Mouse (Mus musculus): ENCODE results near the gene Olfr1497. TPM values are rescaled to one million over a fixed set of nuclear protein-coding genes. Genes with fewer than 3 reads are reported as not detected.

Olfr1497 gene
- total and polyA plus RNA-seq, 3 experiments, result not detected

DNA sequence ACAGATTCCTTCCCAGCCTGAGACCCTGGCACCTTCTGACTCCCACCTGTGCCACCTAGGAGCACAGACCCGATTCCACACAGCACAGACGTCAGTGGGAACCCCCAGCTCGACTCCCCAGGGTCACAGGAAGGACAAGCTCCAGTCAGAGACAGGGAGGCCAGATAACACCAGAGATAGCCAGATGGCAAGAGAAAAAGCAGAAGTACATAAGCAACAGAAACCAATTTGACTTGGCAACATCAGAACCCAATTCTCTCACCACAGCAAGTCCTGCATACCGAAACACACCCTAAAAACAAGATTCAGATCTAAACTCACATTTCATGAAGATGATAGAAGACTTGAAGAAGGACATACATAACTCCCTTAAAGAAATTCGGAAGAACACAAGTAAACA is 22.8 kb upstream of the Olfr1497 start:
- Histone ChIP-seq H3K4me3 (replicated peaks in 1 of 3; ENCODE audit: low read depth in 2 of 3, low read length in 2 of 3, poor library complexity in 1 of 3) (no peak overlapping the region), H3K79me2 (replicated peaks; ENCODE audit: control insufficient read depth, extremely low read depth, insufficient read depth, poor library complexity, severe bottlenecking) (no peaks in the 10 kb centered on the region), H3K36me3 (replicated peaks in 1 of 2; ENCODE audit: control insufficient read depth in 1 of 2, insufficient read depth in 1 of 2, low read length in 1 of 2) (no peaks in the 10 kb centered on the region), H3K9ac (ENCODE audit: insufficient read depth, low read depth) (no peak overlapping the region), H3K27me3 (replicated peaks) (no peaks in the 10 kb centered on the region), H3K4me1 (ENCODE audit: control insufficient read depth in 1 of 2, insufficient read depth in 2 of 2) (peaks cover 0 to 5% of the 10 kb centered on the region in 2 experiments; a peak in 1 of 4 replicates), H3K9me3 (replicated peaks; ENCODE audit: low read length) (no peaks in the 10 kb centered on the region), H3K27ac (ENCODE audit: insufficient read depth, low read depth) (no peak overlapping the region), H3K4me2 (ENCODE audit: insufficient read depth, low read depth, poor library complexity, severe bottlenecking) (no peak overlapping the region)
- in situ Hi-C loops (cut with MboI; ENCODE audit: low pct_ligation_motif_present, low pct_unique_long_range_greater_than_20kb, low sequenced_read_pairs), result no loop called here
- peak; percentile 31 for DNase-seq (ENCODE audit: extremely low read depth)
- dilution Hi-C loops (cut with MboI; ENCODE audit: extremely low pct_ligation_motif_present, extremely low pct_unique_long_range_greater_than_20kb, low sequenced_read_pairs), result no loop called here
- TF ChIP-seq TCF12 (IDR thresholded peaks at IDR 0.05; ENCODE audit: low read depth, low read length) (no peak), MAFK (IDR thresholded peaks at IDR 0.05; ENCODE audit: insufficient replicate concordance, low read length) (no peak)

DNA sequence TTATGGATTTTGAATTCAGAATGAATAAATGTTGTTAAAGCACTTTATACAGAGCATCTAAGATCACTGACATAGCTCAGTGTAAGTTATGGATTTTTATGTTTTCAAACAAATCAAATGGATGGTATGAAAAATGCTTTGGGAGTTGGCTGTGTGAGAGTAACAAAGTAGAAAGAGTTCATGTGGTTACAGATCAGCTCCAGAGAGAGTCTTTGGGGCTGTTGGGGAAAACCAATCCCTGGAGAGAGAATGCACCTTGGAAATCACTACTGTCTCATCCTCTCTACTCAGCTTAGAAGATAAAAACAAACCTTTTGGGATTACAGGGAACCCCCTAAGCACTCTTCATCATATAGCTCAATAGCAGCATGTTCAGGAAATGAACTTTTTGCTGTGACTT is 21.3 kb upstream of the Olfr1497 start, which contains the start of gene Olfr1499:
Gene Olfr1499, minus strand, starts transcription at position 101 of the 400 bp plus-strand sequence.
- DNase-seq (ENCODE audit: extremely low read depth), result no peak
- Histone ChIP-seq H3K4me2 (ENCODE audit: insufficient read depth, low read depth, poor library complexity, severe bottlenecking) (no peak within 1 kb of the TSS), H3K9ac (ENCODE audit: insufficient read depth, low read depth) (no peak within 1 kb of the TSS), H3K27me3 (replicated peaks) (no peaks in the 10 kb centered on the region), H3K36me3 (replicated peaks in 1 of 2; ENCODE audit: control insufficient read depth in 1 of 2, insufficient read depth in 1 of 2, low read length in 1 of 2) (no peaks in the 10 kb centered on the region), H3K79me2 (replicated peaks; ENCODE audit: control insufficient read depth, extremely low read depth, insufficient read depth, poor library complexity, severe bottlenecking) (no peaks in the 10 kb centered on the region), H3K4me3 (replicated peaks in 1 of 3; ENCODE audit: low read depth in 2 of 3, low read length in 2 of 3, poor library complexity in 1 of 3) (no peak within 1 kb of the TSS), H3K27ac (ENCODE audit: insufficient read depth, low read depth) (no peak within 1 kb of the TSS), H3K4me1 (ENCODE audit: control insufficient read depth in 1 of 2, insufficient read depth in 2 of 2) (peaks cover 0 to 5% of the 10 kb centered on the region in 2 experiments; a peak in 1 of 4 replicates), H3K9me3 (replicated peaks; ENCODE audit: low read length) (no peaks in the 10 kb centered on the region)
- dilution Hi-C loops (cut with MboI; ENCODE audit: extremely low pct_ligation_motif_present, extremely low pct_unique_long_range_greater_than_20kb, low sequenced_read_pairs) (no loop called here), in situ Hi-C loops (cut with MboI; ENCODE audit: low pct_ligation_motif_present, low pct_unique_long_range_greater_than_20kb, low sequenced_read_pairs) (no loop called here)
- TF ChIP-seq ETS1 (conservative IDR thresholded peaks at IDR 0.05; ENCODE audit: low read depth, low read length), result no peak
- no peak for TF ChIP-seq ZC3H11A (IDR thresholded peaks at IDR 0.05; ENCODE audit: low read depth, low read length)

DNA sequence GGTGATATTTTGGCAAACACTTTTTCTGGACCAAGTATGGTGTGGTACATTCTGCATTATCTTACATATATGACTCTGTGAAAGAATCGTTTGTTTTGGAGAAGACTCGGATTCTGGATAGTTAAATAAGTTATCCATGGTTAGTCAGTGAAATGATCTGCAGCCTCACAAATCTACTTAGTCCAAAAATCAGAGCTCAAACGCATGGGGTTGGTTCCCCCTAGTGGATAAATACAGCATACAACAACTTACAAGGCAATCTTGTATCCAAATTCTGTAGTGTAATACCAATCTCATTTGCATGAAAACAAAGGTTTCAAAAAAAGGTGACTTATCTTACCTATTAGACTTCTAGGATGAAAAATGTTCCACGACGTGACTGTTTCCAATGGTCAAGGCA is 20.8 kb upstream of the Olfr1497 start:
- TF ChIP-seq RAD21 (IDR thresholded peaks at IDR 0.05; ENCODE audit: low read depth, low read length), result peak; percentile 76
- TF ChIP-seq MYC (IDR thresholded peaks at IDR 0.05; ENCODE audit: low read depth, low read length), result no peak
- no peak for TF ChIP-seq ZKSCAN1 (IDR thresholded peaks at IDR 0.05; ENCODE audit: borderline replicate concordance, low read depth, low read length)
- no peak for TF ChIP-seq GABPA (IDR thresholded peaks at IDR 0.05; ENCODE audit: insufficient replicate concordance, low read depth, low read length)
- TF ChIP-seq UBTF (IDR thresholded peaks at IDR 0.05; ENCODE audit: low read depth, low read length), result no peak
- TF ChIP-seq SMC3 (IDR thresholded peaks at IDR 0.05; ENCODE audit: low read depth, low read length), result peak; percentile 22; the same call in 1 of the 2 replicates
- no peak for TF ChIP-seq MAFK (IDR thresholded peaks at IDR 0.05; ENCODE audit: insufficient replicate concordance, low read length)
- TF ChIP-seq CTCF (conservative IDR thresholded peaks at IDR 0.05 in 1 of 2, IDR thresholded peaks at IDR 0.05 in 1 of 2; ENCODE audit: low read depth in 2 of 2, low read length in 2 of 2), result peak; percentile 39 to 66; a peak in 3 of 4 replicates
- no peak for TF ChIP-seq ZMIZ1 (IDR thresholded peaks at IDR 0.05; ENCODE audit: low read depth, low read length)
- no peak for TF ChIP-seq PAX5 (IDR thresholded peaks at IDR 0.05; ENCODE audit: low read length)

More for the DNA sequence above, 20.8 kb upstream of the Olfr1497 start:
- no peaks in the 10 kb centered on the region for H3K9me3 ChIP-seq (replicated peaks; ENCODE audit: low read length)
- H3K27ac ChIP-seq (ENCODE audit: insufficient read depth, low read depth), result no peak overlapping the region
- H3K27me3 ChIP-seq (replicated peaks), result no peaks in the 10 kb centered on the region
- H3K4me1 ChIP-seq (ENCODE audit: control insufficient read depth in 1 of 2, insufficient read depth in 2 of 2), result peaks cover 0 to 5% of the 10 kb centered on the region in 2 experiments; a peak in 1 of 4 replicates
- H3K9ac ChIP-seq (ENCODE audit: insufficient read depth, low read depth), result no peak overlapping the region
- no peaks in the 10 kb centered on the region for H3K36me3 ChIP-seq (replicated peaks in 1 of 2; ENCODE audit: control insufficient read depth in 1 of 2, insufficient read depth in 1 of 2, low read length in 1 of 2)
- peak; percentile 51 for DNase-seq (ENCODE audit: extremely low read depth)
- in situ Hi-C loops (cut with MboI; ENCODE audit: low pct_ligation_motif_present, low pct_unique_long_range_greater_than_20kb, low sequenced_read_pairs), result no loop called here
- H3K79me2 ChIP-seq (replicated peaks; ENCODE audit: control insufficient read depth, extremely low read depth, insufficient read depth, poor library complexity, severe bottlenecking), result no peaks in the 10 kb centered on the region
- dilution Hi-C loops (cut with MboI; ENCODE audit: extremely low pct_ligation_motif_present, extremely low pct_unique_long_range_greater_than_20kb, low sequenced_read_pairs), result no loop called here
- no peak overlapping the region for H3K4me2 ChIP-seq (ENCODE audit: insufficient read depth, low read depth, poor library complexity, severe bottlenecking)
- no peak overlapping the region for H3K4me3 ChIP-seq (replicated peaks in 1 of 3; ENCODE audit: low read depth in 2 of 3, low read length in 2 of 3, poor library complexity in 1 of 3)

Data from CH12.LX (cell line).